Mouse (Mus musculus) thymus, adult 18-20 months (tissue): Measurements from ENCODE around the gene Chsy1.

Source experiments
- DNase-seq, 2 experiments: peaks; one replicate each; pipeline ENCODE4 v3.0.0; 2022; ENCODE audit warnings: mixed read lengths in 2 of 2

Gene Chsy1

DNA sequence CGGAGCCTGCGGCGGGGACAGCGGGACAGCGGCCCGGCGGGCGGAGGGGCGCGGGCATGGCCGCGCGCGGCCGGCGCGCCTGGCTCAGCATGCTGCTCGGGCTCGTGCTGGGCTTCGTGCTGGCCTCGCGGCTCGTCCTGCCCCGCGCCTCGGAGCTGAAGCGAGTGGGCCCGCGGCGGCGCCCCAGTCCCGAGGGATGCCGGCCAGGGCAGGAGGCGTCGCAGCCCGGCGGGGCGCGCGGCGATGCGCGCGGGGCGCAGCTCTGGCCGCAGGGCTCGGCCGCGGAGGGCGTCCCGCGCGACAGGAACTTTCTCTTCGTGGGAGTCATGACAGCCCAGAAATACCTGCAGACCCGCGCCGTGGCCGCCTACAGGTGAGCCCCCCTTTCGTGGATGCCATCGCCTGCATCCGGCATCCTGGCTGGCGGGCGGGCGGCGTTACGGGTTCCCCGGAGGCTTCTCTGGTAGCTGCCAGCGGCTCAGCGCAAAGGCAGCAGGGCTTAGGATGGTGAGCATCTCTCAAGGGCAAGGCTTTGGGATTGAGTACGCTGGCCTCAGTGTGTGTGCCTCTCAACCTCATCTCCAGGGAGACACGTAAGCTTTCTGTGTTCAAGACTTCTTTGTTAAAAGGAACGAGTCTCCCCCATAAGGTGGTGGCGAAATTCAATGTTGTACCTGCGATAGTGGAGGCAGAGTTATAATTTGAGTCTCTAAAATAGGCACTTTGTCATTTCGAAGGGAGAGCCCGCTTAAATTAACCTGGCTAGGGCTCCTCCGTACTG is 730 bp downstream of the Chsy1 start:
- DNase-seq = peak; percentile 37 to 44

DNA sequence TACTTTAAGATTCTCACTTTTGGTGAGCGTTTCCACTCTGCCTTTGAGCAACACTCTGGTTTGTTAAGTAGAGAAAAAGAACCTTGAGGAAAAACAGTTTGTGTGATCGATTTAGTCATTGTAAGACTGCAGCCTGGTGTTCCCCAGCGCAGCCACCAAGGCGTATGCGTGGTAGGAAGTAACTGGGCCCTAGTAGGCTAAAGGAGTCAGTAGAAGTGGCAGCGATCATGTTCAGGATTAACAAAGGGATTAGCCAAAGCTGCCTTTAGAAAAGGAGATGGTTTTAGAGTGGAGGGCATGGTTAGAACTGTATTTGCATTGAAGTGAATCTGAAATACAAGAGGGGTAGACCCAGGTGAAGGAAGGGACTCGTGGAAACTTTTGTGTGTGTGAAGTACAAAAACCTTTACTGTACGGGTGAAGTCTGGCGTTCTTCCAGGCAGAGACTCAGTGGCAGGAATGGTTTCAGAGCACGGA is 1.4 kb downstream of the Chsy1 start:
- DNase-seq = no peak

DNA sequence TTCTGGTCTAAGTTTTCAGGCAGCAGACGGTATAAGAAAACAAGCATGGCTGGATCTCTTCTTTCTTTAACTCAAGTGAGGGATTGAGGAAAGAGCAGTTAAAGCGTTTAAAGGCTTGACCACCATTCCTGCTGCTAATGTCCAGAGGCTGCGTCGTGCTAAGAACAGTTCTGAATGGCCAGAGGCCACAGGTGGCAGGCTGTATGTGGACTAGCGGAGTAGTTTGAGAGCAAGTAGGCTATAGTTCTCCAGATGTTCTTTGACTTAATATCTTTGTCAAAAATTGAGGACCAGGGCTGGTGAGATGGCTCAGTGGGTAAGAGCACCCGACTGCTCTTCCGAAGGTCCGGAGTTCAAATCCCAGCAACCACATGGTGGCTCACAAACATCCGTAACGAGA is 1.9 kb downstream of the Chsy1 start:
- no peak for DNase-seq

GRCm38 (mm10) chr7:66113561-66113960 is 4.2 kb downstream of the Chsy1 start:
- DNase-seq = no peak

DNA sequence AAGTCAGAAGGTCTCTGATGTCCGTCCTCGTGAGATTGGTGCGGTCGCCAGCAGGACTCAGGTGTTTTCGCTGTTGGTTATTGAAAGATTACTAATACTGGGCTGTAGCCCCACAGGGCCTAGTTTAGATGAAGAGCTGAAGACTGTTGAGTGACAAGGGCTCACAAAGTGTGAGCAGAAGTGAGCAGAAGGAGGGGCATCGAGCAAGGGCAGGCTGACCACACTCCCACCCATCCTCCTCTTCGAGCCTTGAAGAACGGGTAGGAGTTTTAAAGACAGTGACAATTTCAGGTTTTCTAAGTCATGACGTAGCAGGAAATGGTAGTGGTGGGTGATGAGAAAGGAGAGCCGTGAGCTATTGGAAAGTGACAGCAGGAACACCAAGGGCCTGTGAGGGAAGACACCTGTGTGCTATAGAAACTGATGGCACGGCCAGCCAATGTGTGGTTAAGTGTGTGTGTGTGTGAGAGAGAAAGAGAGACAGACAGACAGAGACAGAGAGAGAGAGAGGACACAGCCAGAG is 6.6 kb downstream of the Chsy1 start:
- no peak for DNase-seq

- DNase-seq = no peak
Observed at GRCm38 (mm10) chr7:66116906-66117482, 7.7 kb downstream of the Chsy1 start.

- no peak for DNase-seq
Observed at GRCm38 (mm10) chr7:66118046-66118445, 8.7 kb downstream of the Chsy1 start.

GRCm38 (mm10) chr7:66118796-66119195 is 9.5 kb downstream of the Chsy1 start:
- no peak for DNase-seq

DNA sequence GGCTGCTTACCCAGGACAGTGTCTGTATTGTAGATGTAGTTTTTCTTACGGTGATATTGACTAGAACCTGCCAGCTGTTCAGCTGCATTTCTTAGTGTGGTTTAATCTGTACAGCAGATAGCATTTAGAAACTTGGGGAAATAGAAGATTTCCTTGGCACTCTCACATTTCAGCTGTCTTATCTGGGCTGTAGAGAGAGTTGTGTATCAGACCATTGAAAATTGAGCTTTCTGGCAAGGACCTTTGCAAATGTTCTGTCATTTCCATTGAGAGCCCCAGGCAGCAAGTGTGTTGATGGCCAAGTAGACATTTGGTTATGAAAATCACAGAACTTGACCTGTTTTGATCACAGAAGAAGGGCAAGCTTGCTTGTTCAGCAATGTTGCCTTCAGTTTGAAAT is 10.8 kb downstream of the Chsy1 start:
- no peak for DNase-seq

GRCm38 (mm10) chr7:66120702-66121396 is 11.5 kb downstream of the Chsy1 start:
- no peak for DNase-seq

GRCm38 (mm10) chr7:66124551-66124968 is 15.2 kb downstream of the Chsy1 start:
- DNase-seq = no peak

DNA sequence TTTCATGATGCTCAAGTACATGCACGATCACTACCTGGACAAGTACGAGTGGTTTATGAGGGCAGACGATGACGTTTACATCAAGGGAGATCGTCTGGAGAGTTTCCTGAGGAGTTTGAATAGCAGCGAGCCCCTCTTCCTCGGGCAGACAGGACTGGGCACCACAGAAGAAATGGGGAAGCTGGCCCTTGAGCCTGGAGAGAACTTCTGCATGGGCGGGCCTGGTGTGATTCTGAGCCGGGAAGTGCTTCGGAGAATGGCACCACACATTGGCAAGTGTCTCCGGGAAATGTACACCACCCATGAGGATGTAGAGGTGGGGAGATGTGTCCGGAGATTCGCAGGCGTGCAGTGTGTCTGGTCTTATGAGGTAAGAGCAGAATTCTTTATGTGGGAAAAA is 16.1 kb downstream of the Chsy1 start:
- no peak for DNase-seq

DNA sequence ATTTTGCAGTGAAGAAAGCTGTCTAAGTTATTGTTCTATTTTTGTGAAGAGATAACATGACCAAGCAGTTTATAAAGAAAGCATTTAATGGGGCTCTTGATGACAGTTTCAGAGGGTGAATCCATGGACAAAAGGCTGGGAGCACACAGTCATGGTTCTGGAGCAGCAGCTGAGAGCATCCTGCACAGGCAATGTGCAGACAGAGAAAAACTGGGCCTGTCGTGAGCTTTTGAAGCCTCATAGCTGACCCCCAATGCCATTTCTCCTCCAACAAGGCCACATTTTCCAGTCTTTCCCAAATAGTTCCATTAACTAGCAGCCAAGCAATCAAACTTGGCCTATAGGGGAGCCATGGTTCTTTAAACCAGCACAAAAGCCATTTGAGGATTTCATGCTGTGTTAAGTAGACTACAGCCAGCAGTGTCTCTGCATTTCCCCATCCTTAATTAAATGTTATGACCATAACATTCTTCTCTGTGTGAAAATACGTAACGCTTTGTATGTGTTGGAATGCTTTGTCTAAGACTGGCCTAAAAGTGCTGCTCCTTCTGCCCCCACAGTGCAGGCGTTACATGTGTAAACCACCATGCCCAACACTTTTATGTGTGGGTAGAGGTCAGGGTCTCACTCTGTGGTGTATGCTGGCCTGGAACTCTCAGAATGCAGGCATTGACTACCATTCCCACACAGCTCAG is 18.8 kb downstream of the Chsy1 start:
- DNase-seq = no peak

DNA sequence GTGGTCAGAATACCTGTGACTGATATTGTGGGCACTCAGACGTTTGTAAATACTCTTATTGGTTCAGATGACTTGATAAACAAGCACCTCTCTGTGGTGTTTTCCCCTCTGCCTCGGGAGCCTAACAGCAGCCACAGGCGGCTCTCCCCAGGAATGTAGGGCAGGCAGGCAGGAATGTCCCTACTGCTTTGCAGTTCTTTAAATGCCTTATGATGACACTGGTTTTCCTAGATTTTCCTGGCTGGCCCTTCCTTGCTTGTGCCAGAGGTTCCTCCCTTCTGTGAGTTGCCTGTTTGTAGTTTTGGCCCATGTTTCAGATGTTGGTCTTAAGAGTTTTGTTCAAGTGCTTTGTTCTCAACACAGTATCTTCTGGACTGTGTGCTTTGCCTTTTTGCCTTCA is 19.5 kb downstream of the Chsy1 start:
- DNase-seq = no peak

- no peak for DNase-seq
Observed at GRCm38 (mm10) chr7:66130296-66130695, 21.0 kb downstream of the Chsy1 start.

- DNase-seq = no peak
Observed at GRCm38 (mm10) chr7:66131776-66132421, 22.6 kb downstream of the Chsy1 start.

GRCm38 (mm10) chr7:66134154-66134553 is 24.8 kb downstream of the Chsy1 start:
- DNase-seq = no peak

- DNase-seq = no peak
Observed at GRCm38 (mm10) chr7:66135644-66136043, 26.3 kb downstream of the Chsy1 start.

- DNase-seq = no peak
Observed at GRCm38 (mm10) chr7:66136187-66136586, 26.9 kb downstream of the Chsy1 start.

DNA sequence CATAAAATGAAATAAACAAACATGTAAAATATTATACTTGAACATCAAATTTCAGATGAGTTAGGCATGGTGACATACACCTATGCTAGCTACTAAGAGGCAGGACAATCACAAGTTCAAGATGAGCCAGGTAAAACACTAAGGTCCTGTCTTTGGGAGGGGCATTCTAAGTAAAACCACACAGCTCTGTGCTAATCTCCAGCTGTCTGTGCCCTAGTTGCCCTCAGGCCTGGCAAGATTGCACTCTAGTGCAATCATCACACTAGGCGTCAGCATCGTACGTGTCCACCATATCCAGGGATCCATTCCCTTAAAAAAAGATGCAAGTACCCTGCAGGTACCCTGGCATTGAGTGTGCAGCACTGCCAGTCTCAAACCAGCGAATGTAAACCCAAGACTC is 28.0 kb downstream of the Chsy1 start:
- DNase-seq = no peak

GRCm38 (mm10) chr7:66138301-66138700 is 29.0 kb downstream of the Chsy1 start:
- DNase-seq = no peak

- DNase-seq = no peak
Observed at GRCm38 (mm10) chr7:66138878-66139277, 29.6 kb downstream of the Chsy1 start.

DNA sequence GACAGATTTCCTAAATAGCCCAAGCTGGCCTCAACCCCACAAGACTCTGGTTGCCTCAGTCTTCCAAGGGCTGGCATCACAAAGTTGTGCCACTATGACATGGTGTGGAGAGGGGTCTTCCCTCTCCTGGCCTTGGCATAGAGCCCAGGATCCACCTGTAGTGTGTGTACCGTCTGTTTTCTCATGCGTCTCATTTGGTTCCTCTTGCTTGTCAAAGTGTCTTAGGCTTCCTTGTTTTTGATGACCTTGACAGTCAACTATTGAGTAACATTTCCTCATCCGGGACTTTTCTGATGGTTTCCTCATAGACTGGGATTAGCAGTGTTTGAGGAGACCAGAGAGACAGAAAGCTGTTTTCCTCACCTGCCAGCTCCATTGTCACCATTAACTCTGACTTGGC is 30.8 kb downstream of the Chsy1 start:
- no peak for DNase-seq
